Mouse (Mus musculus) lung, adult 2 months (tissue): ENCODE results near the gene Zbtb46.

Experiments used
- CTCF ChIP-seq: fragments of 200-500 bp; IDR thresholded peaks from 2 replicates; pipeline ENCODE4 v1.5.1; 2011; ENCODE audit warnings: mild to moderate bottlenecking, low read length, control low read depth; ENCODE audit not compliant: insufficient read depth
- POLR2A ChIP-seq: fragments of 200-500 bp; IDR thresholded peaks from 2 replicates; pipeline ENCODE4 v1.6.1; 2011; ENCODE audit warnings: low read depth, mild to moderate bottlenecking, control low read depth, low read length, borderline replicate concordance; ENCODE audit errors: extremely low read depth

DNA sequence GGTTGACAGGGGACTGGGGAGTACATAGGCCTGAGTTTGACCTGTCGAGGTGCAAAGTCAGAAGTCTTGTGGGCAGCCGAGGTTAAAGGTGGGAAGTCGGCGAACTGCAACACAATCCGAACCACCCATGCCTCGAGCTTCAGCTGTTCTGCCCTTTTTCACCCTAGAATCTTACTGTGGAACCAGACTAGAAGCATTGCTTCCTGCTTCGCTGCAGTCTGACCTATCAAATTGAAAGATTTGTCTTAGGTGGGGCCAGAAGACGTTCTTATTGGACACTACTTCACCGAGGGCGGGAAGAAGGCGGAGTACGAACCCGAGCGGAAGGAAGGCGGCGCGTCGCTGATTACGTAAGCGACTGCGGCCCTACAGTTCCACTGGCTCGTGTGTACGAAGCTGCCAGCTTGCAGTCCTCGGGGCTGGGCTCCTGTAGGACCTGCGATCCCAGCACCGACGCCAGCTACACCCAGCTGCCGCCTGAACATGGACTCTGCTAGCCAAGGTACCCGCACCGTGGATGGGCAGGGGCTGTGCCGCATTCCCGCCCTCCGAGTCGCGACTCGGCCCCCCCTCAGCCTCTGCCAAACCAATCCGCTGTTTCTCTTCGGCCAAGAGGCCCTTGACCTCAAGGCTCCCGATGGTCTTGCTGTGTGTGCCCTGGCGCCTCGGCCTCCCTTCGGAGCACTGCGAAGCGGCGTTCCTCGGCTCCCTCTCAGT lies 37.8 kb upstream of the Zbtb46 start, which contains the start of gene Tpd52l2:
- TF ChIP-seq CTCF: no peak
- TF ChIP-seq POLR2A: peak; percentile 83; the same call in 1 of the 2 replicates
